Mouse (Mus musculus): ENCODE results near the gene Armh3. TPM values are rescaled to one million over a fixed set of nuclear protein-coding genes. Genes with fewer than 3 reads are reported as not detected.
A peak's percentile ranks its signal among the peaks of the same experiment; 100 is the strongest.

Gene Armh3
- polyA plus RNA-seq, 1 experiment from 2014 or later, result 18.8 TPM

GRCm38 (mm10) chr19:45789888-45790874 lies 208.1 kb downstream of the Armh3 start:
- no peak overlapping the region for H3K9ac ChIP-seq
- H3K4me1 ChIP-seq, result peaks cover 15% of the 10 kb centered on the region
- ATAC-seq (replicated peaks; ENCODE audit: low FRiP score), result peak; percentile 58; the same call in 1 of the 2 replicates
- H3K27me3 ChIP-seq, result no peaks in the 10 kb centered on the region
- H3K4me2 ChIP-seq, result no peak overlapping the region
- H3K9me3 ChIP-seq (replicated peaks), result no peaks in the 10 kb centered on the region
- H3K4me3 ChIP-seq (replicated peaks), result no peak overlapping the region
- no peak overlapping the region for H3K27ac ChIP-seq
- WGBS, result 78% methylated on average over 13 of the region's 13 CpGs
- H3K36me3 ChIP-seq, result no peaks in the 10 kb centered on the region

- Histone ChIP-seq H3K9me3 (replicated peaks) (no peaks in the 10 kb centered on the region), H3K4me3 (replicated peaks) (no peak overlapping the region), H3K27ac (peak overlapping the region; percentile 71), H3K4me1 (peaks cover 17% of the 10 kb centered on the region), H3K27me3 (no peaks in the 10 kb centered on the region), H3K4me2 (no peak overlapping the region), H3K36me3 (no peaks in the 10 kb centered on the region), H3K9ac (no peak overlapping the region)
- WGBS, result 22% methylated on average over 7 of the region's 7 CpGs
- peak; percentile 75 for ATAC-seq (replicated peaks; ENCODE audit: low FRiP score)
These were observed 208.9 kb downstream of the Armh3 start for GRCm38 (mm10) chr19:45789365-45789764.

- no peak overlapping the region for H3K9ac ChIP-seq
- no peak overlapping the region for H3K4me2 ChIP-seq
- no peaks in the 10 kb centered on the region for H3K9me3 ChIP-seq (replicated peaks)
- H3K4me3 ChIP-seq (replicated peaks), result no peak overlapping the region
- 73% methylated on average over 4 of the region's 4 CpGs for WGBS
- no peaks in the 10 kb centered on the region for H3K36me3 ChIP-seq
- ATAC-seq (replicated peaks; ENCODE audit: low FRiP score), result no peak
- H3K4me1 ChIP-seq, result peaks cover 23% of the 10 kb centered on the region
- H3K27me3 ChIP-seq, result no peaks in the 10 kb centered on the region
- H3K27ac ChIP-seq, result no peak overlapping the region
These were observed 210.0 kb downstream of the Armh3 start for GRCm38 (mm10) chr19:45788337-45788736.

GRCm38 (mm10) chr19:45787450-45787849 lies 210.8 kb downstream of the Armh3 start:
- peaks cover 18% of the 10 kb centered on the region for H3K4me1 ChIP-seq
- H3K27ac ChIP-seq, result no peak overlapping the region
- no peak for ATAC-seq (replicated peaks; ENCODE audit: low FRiP score)
- no peak overlapping the region for H3K9ac ChIP-seq
- no peaks in the 10 kb centered on the region for H3K27me3 ChIP-seq
- H3K4me3 ChIP-seq (replicated peaks), result no peak overlapping the region
- H3K9me3 ChIP-seq (replicated peaks), result no peaks in the 10 kb centered on the region
- H3K36me3 ChIP-seq, result no peaks in the 10 kb centered on the region
- no peak overlapping the region for H3K4me2 ChIP-seq
- 60% methylated on average over 3 of the region's 3 CpGs for WGBS

GRCm38 (mm10) chr19:45785470-45785869 lies 212.8 kb downstream of the Armh3 start:
- Histone ChIP-seq H3K9ac (no peak overlapping the region), H3K4me2 (no peak overlapping the region), H3K4me1 (peaks cover 32% of the 10 kb centered on the region), H3K36me3 (peaks cover 10% of the 10 kb centered on the region; the same call in 1 of the 2 replicates), H3K27me3 (no peaks in the 10 kb centered on the region), H3K27ac (peak overlapping the region; percentile 43; the same call in 1 of the 2 replicates), H3K9me3 (replicated peaks) (no peaks in the 10 kb centered on the region), H3K4me3 (replicated peaks) (no peak overlapping the region)
- 43% methylated on average over 3 of the region's 3 CpGs for WGBS
- ATAC-seq (replicated peaks; ENCODE audit: low FRiP score), result no peak

GRCm38 (mm10) chr19:45783933-45784576 lies 214.2 kb downstream of the Armh3 start:
- Histone ChIP-seq H3K4me2 (peak overlapping the region; percentile 63), H3K4me3 (replicated peaks) (peak overlapping the region; percentile 100), H3K27ac (peak overlapping the region; percentile 79), H3K27me3 (no peaks in the 10 kb centered on the region), H3K36me3 (peaks cover 24% of the 10 kb centered on the region), H3K9ac (peak overlapping the region; percentile 42), H3K9me3 (replicated peaks) (no peaks in the 10 kb centered on the region), H3K4me1 (peaks cover 35% of the 10 kb centered on the region)
- ATAC-seq (replicated peaks; ENCODE audit: low FRiP score), result no peak; the same call in 1 of the 2 replicates
- WGBS, result 30% methylated on average over 17 of the region's 17 CpGs

- Histone ChIP-seq H3K36me3 (peaks cover 31% of the 10 kb centered on the region), H3K27me3 (no peaks in the 10 kb centered on the region)
- peak; percentile 98 for ATAC-seq (replicated peaks; ENCODE audit: low FRiP score)
These were observed 214.9 kb downstream of the Armh3 start, which contains the start of gene Mgea5 for GRCm38 (mm10) chr19:45783181-45783932. Gene Mgea5 (minus strand): TSS chr19:45783837.

GRCm38 (mm10) chr19:45782315-45783001 lies 215.8 kb downstream of the Armh3 start:
- H3K4me2 ChIP-seq, result peak overlapping the region; percentile 72
- peak overlapping the region; percentile 98 for H3K27ac ChIP-seq
- H3K9ac ChIP-seq, result peak overlapping the region; percentile 99
- H3K36me3 ChIP-seq, result peaks cover 40% of the 10 kb centered on the region
- peak; percentile 63 for ATAC-seq (replicated peaks; ENCODE audit: low FRiP score)
- WGBS, result under 1% methylated on average over 36 of the region's 36 CpGs
- H3K9me3 ChIP-seq (replicated peaks), result no peaks in the 10 kb centered on the region
- no peaks in the 10 kb centered on the region for H3K27me3 ChIP-seq
- H3K4me1 ChIP-seq, result peaks cover 35% of the 10 kb centered on the region
- H3K4me3 ChIP-seq (replicated peaks), result peak overlapping the region; percentile 100

More at GRCm38 (mm10) chr19:45783181-45783932, 214.9 kb downstream of the Armh3 start, which contains the start of gene Mgea5:
- H3K9me3 ChIP-seq (replicated peaks), result no peaks in the 10 kb centered on the region
- peak within 1 kb of the TSS; percentile 72 for H3K4me2 ChIP-seq
- peak within 1 kb of the TSS; percentile 99 for H3K9ac ChIP-seq
- H3K4me1 ChIP-seq, result peaks cover 35% of the 10 kb centered on the region
- H3K4me3 ChIP-seq (replicated peaks), result peak within 1 kb of the TSS; percentile 100
- WGBS, result under 1% methylated on average over 61 of the region's 71 CpGs
- H3K27ac ChIP-seq, result peak within 1 kb of the TSS; percentile 98

- peak overlapping the region; percentile 99 for H3K9ac ChIP-seq
- WGBS, result 54% methylated on average over 8 of the region's 8 CpGs
- peak overlapping the region; percentile 72 for H3K4me2 ChIP-seq
- no peak overlapping the region for H3K27ac ChIP-seq
- H3K4me3 ChIP-seq (replicated peaks), result peak overlapping the region; percentile 100
- peaks cover 47% of the 10 kb centered on the region for H3K36me3 ChIP-seq
- H3K4me1 ChIP-seq, result peaks cover 35% of the 10 kb centered on the region
- H3K9me3 ChIP-seq (replicated peaks), result no peaks in the 10 kb centered on the region
- no peak for ATAC-seq (replicated peaks; ENCODE audit: low FRiP score)
- H3K27me3 ChIP-seq, result no peaks in the 10 kb centered on the region
These were observed 216.6 kb downstream of the Armh3 start for GRCm38 (mm10) chr19:45781676-45782075.

GRCm38 (mm10) chr19:45780350-45780915 lies 217.9 kb downstream of the Armh3 start:
- Histone ChIP-seq H3K9ac (no peak overlapping the region), H3K4me1 (peaks cover 30% of the 10 kb centered on the region), H3K36me3 (peaks cover 60% of the 10 kb centered on the region), H3K4me3 (replicated peaks) (peak overlapping the region; percentile 3; the same call in 1 of the 2 replicates), H3K27me3 (no peaks in the 10 kb centered on the region), H3K4me2 (peak overlapping the region; percentile 72), H3K27ac (no peak overlapping the region), H3K9me3 (replicated peaks) (no peaks in the 10 kb centered on the region)
- WGBS, result 78% methylated on average over 13 of the region's 13 CpGs
- no peak for ATAC-seq (replicated peaks; ENCODE audit: low FRiP score)

- Histone ChIP-seq H3K4me1 (peaks cover 7% of the 10 kb centered on the region), H3K9ac (no peak overlapping the region), H3K36me3 (peaks cover 100% of the 10 kb centered on the region), H3K27me3 (no peaks in the 10 kb centered on the region), H3K27ac (no peak overlapping the region), H3K9me3 (replicated peaks) (no peaks in the 10 kb centered on the region), H3K4me2 (no peak overlapping the region), H3K4me3 (replicated peaks) (no peak overlapping the region)
- no peak for ATAC-seq (replicated peaks; ENCODE audit: low FRiP score)
- WGBS, result 77% methylated on average over 2 of the region's 2 CpGs
These were observed 222.8 kb downstream of the Armh3 start for GRCm38 (mm10) chr19:45775486-45775885.

Measured in kidney, embryonic 15.5 days (tissue).